Comparison of ENCODE assay signal across 34 mouse cellular contexts in the genomic region with DNA sequence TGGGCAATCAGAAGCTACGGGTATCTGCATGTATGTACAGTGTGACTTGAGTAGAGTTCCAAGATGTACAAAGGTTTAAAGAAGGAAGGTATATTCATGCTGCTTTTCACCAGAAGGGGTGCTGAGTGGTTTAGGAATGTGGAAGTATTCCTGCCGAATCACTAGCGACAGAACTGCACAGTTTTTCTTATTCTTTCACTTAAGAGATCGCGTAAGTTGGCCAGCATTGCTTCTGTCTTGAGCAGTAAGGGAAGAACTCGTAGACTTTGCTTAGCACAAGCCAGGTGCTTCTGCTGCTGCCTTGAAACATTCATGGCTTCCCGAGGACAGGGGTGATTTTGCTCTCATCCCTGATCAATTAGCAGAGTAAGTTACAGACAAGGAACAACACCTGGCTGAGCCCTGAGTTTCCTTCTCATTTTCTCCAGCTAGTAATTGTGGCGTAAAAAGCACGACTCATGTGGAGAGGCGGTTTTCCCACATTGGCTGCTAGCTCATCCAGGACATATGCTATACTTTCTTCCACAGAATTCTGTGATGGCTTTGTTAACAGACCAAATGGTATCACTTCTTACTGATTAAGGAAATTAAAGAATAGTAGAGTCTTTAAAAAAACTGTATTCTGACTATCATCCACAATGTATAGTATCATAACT.
DNase-seq lines count a peak whose midpoint lies in the region; ATAC-seq and TF ChIP-seq lines count a peak whose summit lies in the region.
"Had no signal": no experiment of that assay in that cellular context is flagged by ENCODE, and none has a peak within 500 bp of the region (broad histone marks: within the 10 kb centered on the region; RNA-seq: fewer than 3 reads in every experiment).

No protein-coding gene starts in this region.

- intact Hi-C loops in left cerebral cortex, postnatal 25 days (cut with DNase I) = no loop called here

- no peak overlapping the region for H3K9ac ChIP-seq in midbrain, postnatal 0 days (replicated peaks; ENCODE audit: low read length, poor library complexity, severe bottlenecking)
- H3K9ac ChIP-seq in midbrain, embryonic 16.5 days (ENCODE audit: low read depth, low read length) = no peak overlapping the region
- H3K9ac ChIP-seq: embryonic facial prominence, embryonic 13.5 days; hindbrain, embryonic 13.5 days; liver, embryonic 13.5 days; midbrain, embryonic 12.5 days had no signal

- H3K4me1 ChIP-seq in midbrain, postnatal 0 days (ENCODE audit: insufficient read depth, low read length) = no peaks in the 10 kb centered on the region
- no peaks in the 10 kb centered on the region for H3K4me1 ChIP-seq in midbrain, embryonic 16.5 days (ENCODE audit: control insufficient read depth, insufficient read depth, low read length)
- H3K4me1 ChIP-seq: embryonic facial prominence, embryonic 13.5 days; forebrain, embryonic 10.5 days; hindbrain, embryonic 13.5 days; liver, embryonic 13.5 days; megakaryocyte, embryonic 14.5 days; midbrain, embryonic 12.5 days had no signal

- ATAC-seq in midbrain, postnatal 0 days (ENCODE audit: low FRiP score) = no peak
- no peak for ATAC-seq in midbrain, embryonic 16.5 days
- ATAC-seq: activated CD4-positive, CD25-positive, alpha-beta regulatory T cell, adult 4 months; forebrain, embryonic 16.5 days; intestine, postnatal 0 days; lung, postnatal 0 days had no signal

- WGBS in midbrain, postnatal 0 days = 88% methylated on average over 10 of the region's 10 CpGs
- 93% methylated on average over 10 of the region's 10 CpGs for WGBS in midbrain, embryonic 16.5 days

- no peak overlapping the region for H3K27ac ChIP-seq in midbrain, postnatal 0 days (ENCODE audit: low read depth, low read length)
- H3K27ac ChIP-seq in midbrain, embryonic 16.5 days (ENCODE audit: low read length) = no peak overlapping the region
- H3K27ac ChIP-seq: embryonic facial prominence, embryonic 13.5 days; forebrain, embryonic 10.5 days; gastrocnemius, adult 2 months; hindbrain, embryonic 13.5 days; liver, embryonic 13.5 days; midbrain, embryonic 12.5 days had no signal

- no peaks in the 10 kb centered on the region for H3K36me3 ChIP-seq in midbrain, postnatal 0 days (ENCODE audit: insufficient read depth, low read length)
- H3K36me3 ChIP-seq in midbrain, embryonic 16.5 days (ENCODE audit: control insufficient read depth, insufficient read depth, low read length) = no peaks in the 10 kb centered on the region
- H3K36me3 ChIP-seq: embryonic facial prominence, embryonic 13.5 days; forebrain, embryonic 10.5 days; hindbrain, embryonic 13.5 days; liver, embryonic 13.5 days; midbrain, embryonic 12.5 days had no signal

- no peak overlapping the region for H3K4me2 ChIP-seq in midbrain, postnatal 0 days (ENCODE audit: low read depth, low read length, poor library complexity, severe bottlenecking)
- no peak overlapping the region for H3K4me2 ChIP-seq in midbrain, embryonic 16.5 days (ENCODE audit: low read length)
- H3K4me2 ChIP-seq: embryonic facial prominence, embryonic 13.5 days; heart, embryonic 11.5 days; hindbrain, embryonic 13.5 days; liver, embryonic 13.5 days; midbrain, embryonic 12.5 days had no signal

- peak; percentile 1; the same call in 1 of the 2 replicates for TF ChIP-seq CTCF in midbrain, postnatal 0 days (IDR thresholded peaks at IDR 0.05)

- no peak overlapping the region for H3K4me3 ChIP-seq in midbrain, postnatal 0 days (ENCODE audit: low read depth, low read length)
- no peak overlapping the region for H3K4me3 ChIP-seq in midbrain, embryonic 16.5 days (ENCODE audit: low read depth, low read length)
- H3K4me3 ChIP-seq: embryonic facial prominence, embryonic 13.5 days; forebrain, embryonic 10.5 days; gastrocnemius, adult 2 months; hindbrain, embryonic 13.5 days; liver, embryonic 13.5 days; megakaryocyte, embryonic 14.5 days; midbrain, embryonic 12.5 days had no signal

- H3K27me3 ChIP-seq in midbrain, postnatal 0 days (ENCODE audit: insufficient read depth, low read length) = no peaks in the 10 kb centered on the region
- H3K27me3 ChIP-seq in midbrain, embryonic 16.5 days (ENCODE audit: control insufficient read depth, insufficient read depth, low read depth, low read length) = no peaks in the 10 kb centered on the region
- H3K27me3 ChIP-seq: embryonic facial prominence, embryonic 13.5 days; hindbrain, embryonic 13.5 days; liver, embryonic 13.5 days; megakaryocyte, embryonic 14.5 days; midbrain, embryonic 12.5 days had no signal

- DNase-seq in frontal cortex, postnatal 36 days (ENCODE audit: low spot score in 2 of 2) = peak; percentile 15 to 37
- DNase-seq in frontal cortex, postnatal 25 days (ENCODE audit: low spot score in 2 of 2) = no peak
- DNase-seq in midbrain, postnatal 0 days (ENCODE audit: low spot score) = no peak
- DNase-seq in ZHBTc4 (ENCODE audit: low read depth, low spot score) = peak; percentile 1
- peak; percentile 42 to 55 for DNase-seq in left cerebral cortex, postnatal 25 days (ENCODE audit: low spot score in 2 of 2)
- DNase-seq in urinary bladder, adult 18-20 months (ENCODE audit: low spot score in 2 of 2) = no peak
- DNase-seq in MN1 (ENCODE audit: low spot score) = no peak
- DNase-seq: adrenal gland, adult 8-10 months; cerebellum, adult 11 months; cerebellum, adult 9-10 months; cerebellum, postnatal 36 days; embryo, embryonic 11 days; gastrocnemius, adult 2 months; gastrocnemius, postnatal 36 days; heart, adult 18-20 months; heart, postnatal 4 days; kidney, adult 9 months; kidney, postnatal 10 days; layer of hippocampus, adult 9-11 months; liver, embryonic 13.5 days; lung, adult 18-20 months; lung, postnatal 4 days; thymus, postnatal 14 days had no signal

- no peaks in the 10 kb centered on the region for H3K9me3 ChIP-seq in midbrain, postnatal 0 days (ENCODE audit: low read length)
- H3K9me3 ChIP-seq in midbrain, embryonic 16.5 days (replicated peaks; ENCODE audit: control insufficient read depth, low read length, poor library complexity, severe bottlenecking) = no peaks in the 10 kb centered on the region
- H3K9me3 ChIP-seq: embryonic facial prominence, embryonic 13.5 days; forebrain, embryonic 10.5 days; hindbrain, embryonic 13.5 days; liver, embryonic 13.5 days; midbrain, embryonic 12.5 days had no signal

Comparison
In these comparisons a context has a peak if more than half of its experiments do, and no peak if none do; other contexts are left out.
1. DNase-seq: peak in frontal cortex, postnatal 36 days (2 of 2), ZHBTc4 (single experiment) and left cerebral cortex, postnatal 25 days (2 of 2); none in frontal cortex, postnatal 25 days (0 of 2), midbrain, postnatal 0 days (single experiment), urinary bladder, adult 18-20 months (0 of 2) and MN1 (single experiment).